Mouse (Mus musculus): ENCODE measurements around the gene Zfp94.

Zfp94 gene

GRCm38 (mm10) chr7:24316567-24317092 lies at the start of gene Zfp94:
Zfp94 (minus strand) TSS chr7:24316666.
- DNase-seq = peak; percentile 97

GRCm38 (mm10) chr7:24365258-24366014 lies 49.0 kb upstream of the Zfp94 start:
- DNase-seq = no peak

- DNase-seq = peak; percentile 73 to 90
Measured at GRCm38 (mm10) chr7:24364827-24365226, 48.4 kb upstream of the Zfp94 start.

GRCm38 (mm10) chr7:24363228-24363627 lies 46.8 kb upstream of the Zfp94 start:
- peak in 1 of 2 experiments; percentile 59 for DNase-seq

GRCm38 (mm10) chr7:24361001-24361400 lies 44.5 kb upstream of the Zfp94 start:
- no peak for DNase-seq

GRCm38 (mm10) chr7:24359269-24359668 lies 42.8 kb upstream of the Zfp94 start:
- peak in 1 of 2 experiments; percentile 54 for DNase-seq

- DNase-seq = peak in 1 of 2 experiments; percentile 26
Measured at GRCm38 (mm10) chr7:24357899-24358298, 41.4 kb upstream of the Zfp94 start.

- DNase-seq = no peak
Measured at GRCm38 (mm10) chr7:24356081-24356480, 39.6 kb upstream of the Zfp94 start.

GRCm38 (mm10) chr7:24355646-24356045 lies 39.2 kb upstream of the Zfp94 start:
- DNase-seq = no peak

- DNase-seq = no peak
Measured at GRCm38 (mm10) chr7:24348896-24349295, 32.4 kb upstream of the Zfp94 start, which contains the start of gene Lypd5. Lypd5 (plus strand) TSS chr7:24349196.

- DNase-seq = no peak
Measured at GRCm38 (mm10) chr7:24346444-24346843, 30.0 kb upstream of the Zfp94 start.

GRCm38 (mm10) chr7:24343701-24344272 lies 27.3 kb upstream of the Zfp94 start:
- no peak for DNase-seq

- DNase-seq = no peak
Measured at GRCm38 (mm10) chr7:24338241-24338640, 21.8 kb upstream of the Zfp94 start.

GRCm38 (mm10) chr7:24335699-24336309 lies 19.3 kb upstream of the Zfp94 start:
- DNase-seq = peak; percentile 68 to 90

- DNase-seq = peak in 1 of 2 experiments; percentile 23
Measured at GRCm38 (mm10) chr7:24333304-24333986, 17.0 kb upstream of the Zfp94 start, which contains the start of gene Tescl. Tescl (minus strand) TSS chr7:24333936.

- DNase-seq = no peak
Measured at GRCm38 (mm10) chr7:24327281-24327975, 11.0 kb upstream of the Zfp94 start.

GRCm38 (mm10) chr7:24326273-24327135 lies 10.0 kb upstream of the Zfp94 start:
- no peak for DNase-seq

GRCm38 (mm10) chr7:24325675-24326128 lies 9.2 kb upstream of the Zfp94 start:
- DNase-seq = peak in 1 of 2 experiments; percentile 12

GRCm38 (mm10) chr7:24325197-24325596 lies 8.7 kb upstream of the Zfp94 start:
- peak in 1 of 2 experiments; percentile 43 for DNase-seq

GRCm38 (mm10) chr7:24322593-24322992 lies 6.1 kb upstream of the Zfp94 start:
- no peak for DNase-seq

- DNase-seq = no peak
Measured at GRCm38 (mm10) chr7:24318942-24319341, 2.5 kb upstream of the Zfp94 start.

All from kidney, postnatal 36 days (tissue).